Mouse (Mus musculus) midbrain, embryonic 15.5 days (tissue): ENCODE data around the gene Gabrg2. TPM values are rescaled to one million over a fixed set of nuclear protein-coding genes. Genes with fewer than 3 reads are reported as not detected.

Experiments used
- ATAC-seq: fragments of 200-750 bp; cut with Nextera tagmentation; replicated peaks from 2 replicates; pipeline ENCODE4 v1.8.0; 2017; ENCODE audit warnings: moderate TSS enrichment
- H3K27ac ChIP-seq: fragments of 300-500 bp; sonication (generic); 2 replicates; pipeline ENCODE4 v1.5.1; 2015; ENCODE audit warnings: mild to moderate bottlenecking, inconsistent platforms
- H3K27me3 ChIP-seq: fragments of 300-500 bp; sonication (generic); replicated peaks from 2 replicates; pipeline ENCODE4 v1.6.1; 2015; ENCODE audit warnings: inconsistent platforms
- H3K36me3 ChIP-seq: fragments of 300-500 bp; sonication (generic); replicated peaks from 2 replicates; pipeline ENCODE4 v1.6.1; 2015; ENCODE audit warnings: inconsistent platforms
- H3K4me1 ChIP-seq: fragments of 300-500 bp; sonication (generic); 2 replicates; pipeline ENCODE4 v1.6.1; 2015; ENCODE audit warnings: inconsistent platforms
- H3K4me2 ChIP-seq: fragments of 300-500 bp; sonication (generic); 2 replicates; pipeline ENCODE4 v1.6.1; 2015; ENCODE audit warnings: inconsistent platforms, mild to moderate bottlenecking, moderate library complexity
- H3K4me3 ChIP-seq: fragments of 300-500 bp; sonication (generic); 2 replicates; pipeline ENCODE4 v1.5.1; 2015; ENCODE audit warnings: mild to moderate bottlenecking, inconsistent platforms
- H3K9ac ChIP-seq: fragments of 300-500 bp; sonication (generic); 2 replicates; pipeline ENCODE4 v1.6.1; 2015; ENCODE audit warnings: mild to moderate bottlenecking, inconsistent platforms
- H3K9me3 ChIP-seq: fragments of 300-500 bp; sonication (generic); 2 replicates; pipeline ENCODE4 v1.6.1; 2016; ENCODE audit warnings: inconsistent platforms
- WGBS: fragments of 180-500 bp; shearing (Covaris S2); methylation state at CpG from one replicate; pipeline ENCODE4 v1.1.7; 2015; ENCODE audit warnings: mixed read lengths; 5-methylcytosine and 5-hydroxymethylcytosine counted together
- polyA plus RNA-seq: library from polyadenylated mRNA; unstranded; fragments of >200 nt; fragmentation: Nextera tagmentation; extraction: Ambion mirVana; gene quantifications from 2 replicates; pipeline ENCODE4 v1.2.1, GENCODE M21; 2015

Gene Gabrg2
- 133 and 140 TPM in 2 replicates for polyA plus RNA-seq

DNA sequence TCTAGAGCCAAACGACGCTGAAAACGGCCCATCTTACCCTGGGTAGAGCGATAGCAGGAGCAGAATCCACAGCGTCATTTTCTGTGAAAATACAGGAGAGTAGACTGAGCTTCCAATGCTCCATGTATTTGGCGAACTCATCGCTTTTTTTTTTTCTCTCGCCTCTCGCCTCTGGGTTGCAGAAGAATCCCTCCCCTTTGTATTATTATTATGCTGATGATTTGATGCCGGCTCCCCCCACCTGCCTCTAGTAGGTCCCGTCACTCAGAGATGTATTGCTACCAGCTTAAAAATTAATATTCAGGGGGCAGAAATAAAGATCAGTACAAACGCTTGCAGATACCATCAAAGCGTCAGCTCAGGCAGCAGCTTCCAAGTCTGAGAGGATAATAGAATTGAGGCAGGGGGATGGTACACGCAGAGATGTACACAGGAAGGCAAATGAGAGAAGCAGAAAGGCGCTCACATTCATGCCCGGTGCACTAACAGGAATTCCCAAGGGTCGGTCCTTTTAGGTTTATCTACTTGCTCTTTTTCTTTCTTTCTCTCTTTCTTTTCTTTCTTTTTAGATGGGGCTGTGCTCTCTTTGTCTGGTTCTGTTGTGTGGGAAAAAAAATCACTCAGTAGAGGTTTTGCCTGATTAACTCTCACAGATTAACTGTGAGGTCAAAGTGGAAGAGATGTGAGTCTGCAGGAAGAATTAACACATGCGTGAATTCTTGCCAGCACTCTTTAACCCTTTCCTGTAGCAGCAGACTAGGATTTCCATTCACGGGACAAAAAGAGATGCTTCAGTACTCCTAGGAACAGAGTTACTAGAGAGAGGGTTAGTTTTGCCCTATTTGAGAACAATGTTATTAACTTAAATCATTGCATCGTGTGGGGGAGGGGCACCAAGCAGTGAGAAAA lies at the start of gene Gabrg2:
Gene Gabrg2, minus strand, starts transcription at position 668 of the 909 bp plus-strand sequence.
- peak; percentile 86 for ATAC-seq

DNA sequence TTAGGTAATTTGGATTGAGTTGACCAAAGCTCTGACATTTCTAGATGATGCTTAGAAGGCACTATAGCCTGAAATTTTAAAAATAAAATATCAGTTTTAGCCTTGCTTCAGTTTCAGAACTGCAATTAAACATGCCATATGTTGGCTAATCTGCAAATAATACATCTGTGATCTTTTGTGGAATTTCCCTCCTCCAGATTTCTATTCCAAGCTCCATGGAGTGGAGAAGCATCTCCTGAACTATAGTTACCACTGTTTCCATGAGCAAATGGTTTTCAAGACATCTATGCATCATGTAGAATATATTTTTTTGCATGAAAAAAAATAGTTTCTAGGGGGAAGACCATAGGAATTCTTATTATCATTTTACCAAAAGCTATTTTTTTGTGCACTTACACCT lies 47.5 kb upstream of the Gabrg2 start:
- no peak overlapping the region for H3K9ac ChIP-seq
- H3K4me3 ChIP-seq = no peak overlapping the region
- H3K9me3 ChIP-seq = no peaks in the 10 kb centered on the region
- no peaks in the 10 kb centered on the region for H3K27me3 ChIP-seq
- no peaks in the 10 kb centered on the region for H3K4me1 ChIP-seq
- no peak overlapping the region for H3K27ac ChIP-seq
- H3K4me2 ChIP-seq = no peak overlapping the region
- no peaks in the 10 kb centered on the region for H3K36me3 ChIP-seq
- ATAC-seq = no peak

More for the DNA sequence above, at the start of gene Gabrg2:
- Histone ChIP-seq H3K27ac (peak within 1 kb of the TSS; percentile 94), H3K4me3 (peak within 1 kb of the TSS; percentile 59), H3K4me1 (peaks cover 18% of the 10 kb centered on the region), H3K9me3 (no peaks in the 10 kb centered on the region), H3K9ac (peak within 1 kb of the TSS; percentile 67), H3K27me3 (no peaks in the 10 kb centered on the region), H3K36me3 (no peaks in the 10 kb centered on the region), H3K4me2 (peak within 1 kb of the TSS; percentile 60)
- WGBS = 2% methylated on average over 20 of the region's 20 CpGs

DNA sequence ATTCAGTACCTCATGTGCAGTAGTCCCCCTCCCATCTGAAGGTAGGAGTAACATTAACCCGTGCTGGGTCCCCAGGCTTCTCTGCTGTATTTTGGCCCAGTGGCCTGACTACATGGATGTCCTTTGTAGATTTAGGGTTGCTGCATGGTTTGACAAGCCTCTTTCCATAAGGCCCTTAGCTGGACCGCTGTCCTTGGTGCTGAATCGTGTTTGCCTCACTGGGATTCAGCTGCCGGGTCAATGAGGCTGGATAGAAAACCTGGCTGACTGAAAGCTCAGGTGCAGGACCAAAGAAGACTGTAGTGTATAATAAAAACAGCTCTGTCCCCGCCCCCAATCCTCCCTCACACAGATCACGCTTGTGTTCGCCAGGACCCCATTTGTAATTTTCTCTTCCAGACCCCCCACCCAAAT lies 1.2 kb downstream of the Gabrg2 start:
- 2% methylated on average over 7 of the region's 7 CpGs for WGBS
- Histone ChIP-seq H3K27ac (peak overlapping the region; percentile 94), H3K4me3 (peak overlapping the region; percentile 59), H3K27me3 (no peaks in the 10 kb centered on the region), H3K4me2 (peak overlapping the region; percentile 60), H3K36me3 (no peaks in the 10 kb centered on the region), H3K9ac (peak overlapping the region; percentile 67), H3K4me1 (peaks cover 18% of the 10 kb centered on the region), H3K9me3 (no peaks in the 10 kb centered on the region)
- ATAC-seq = peak; percentile 90

DNA sequence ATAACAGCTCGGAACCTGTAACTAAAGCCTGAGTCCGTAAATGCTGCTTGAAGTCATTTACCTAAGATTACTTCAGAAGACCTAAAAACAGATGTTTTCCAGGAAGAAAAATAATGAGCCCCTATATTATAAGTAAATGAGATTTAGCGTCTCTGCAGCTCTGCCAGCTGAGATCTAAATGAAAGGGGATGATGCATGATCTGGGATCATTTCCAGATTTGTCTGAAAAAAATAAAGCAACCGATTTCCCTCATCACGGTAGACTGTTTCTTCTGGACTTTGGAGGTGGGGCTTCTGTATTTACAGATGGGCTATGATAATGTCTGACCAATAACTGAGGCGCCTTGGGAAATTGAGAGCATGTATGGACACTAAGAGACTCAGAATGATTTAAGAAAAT lies 20.5 kb downstream of the Gabrg2 start:
- WGBS = 66% methylated on average over 6 of the region's 6 CpGs
- Histone ChIP-seq H3K27ac (no peak overlapping the region), H3K9me3 (no peaks in the 10 kb centered on the region), H3K36me3 (no peaks in the 10 kb centered on the region), H3K4me2 (no peak overlapping the region), H3K4me1 (0 out of 2 replicates have a peak, but pooled peaks cover 3% of the 10 kb centered on the region), H3K27me3 (no peaks in the 10 kb centered on the region), H3K9ac (no peak overlapping the region), H3K4me3 (no peak overlapping the region)
- ATAC-seq = no peak

DNA sequence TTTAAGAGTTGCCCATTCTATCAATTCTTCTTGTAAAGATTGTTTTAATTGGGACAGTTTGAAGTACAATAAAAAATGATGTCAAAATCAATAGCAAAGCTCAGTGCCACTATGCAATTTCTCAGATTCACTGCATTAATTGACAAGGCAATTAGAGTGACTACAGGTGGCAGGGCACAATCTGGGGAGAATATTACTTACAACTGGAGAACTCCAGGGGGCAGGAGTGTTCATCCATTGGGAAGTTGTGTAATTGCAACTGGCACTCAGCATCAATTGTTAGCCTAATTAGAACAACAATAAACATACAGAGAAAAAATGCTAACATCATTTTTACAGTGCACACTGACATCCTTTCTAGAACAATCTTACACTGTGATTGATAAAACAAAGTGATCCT lies 32.1 kb downstream of the Gabrg2 start:
- H3K27me3 ChIP-seq = no peaks in the 10 kb centered on the region
- no peaks in the 10 kb centered on the region for H3K9me3 ChIP-seq
- no peak overlapping the region for H3K4me2 ChIP-seq
- H3K27ac ChIP-seq = no peak overlapping the region
- H3K36me3 ChIP-seq = 0 out of 2 replicates have a peak, but pooled peaks cover 4% of the 10 kb centered on the region
- H3K4me3 ChIP-seq = no peak overlapping the region
- H3K4me1 ChIP-seq = peaks cover 3% of the 10 kb centered on the region; the same call in 1 of the 2 replicates
- no peak overlapping the region for H3K9ac ChIP-seq
- ATAC-seq = no peak

DNA sequence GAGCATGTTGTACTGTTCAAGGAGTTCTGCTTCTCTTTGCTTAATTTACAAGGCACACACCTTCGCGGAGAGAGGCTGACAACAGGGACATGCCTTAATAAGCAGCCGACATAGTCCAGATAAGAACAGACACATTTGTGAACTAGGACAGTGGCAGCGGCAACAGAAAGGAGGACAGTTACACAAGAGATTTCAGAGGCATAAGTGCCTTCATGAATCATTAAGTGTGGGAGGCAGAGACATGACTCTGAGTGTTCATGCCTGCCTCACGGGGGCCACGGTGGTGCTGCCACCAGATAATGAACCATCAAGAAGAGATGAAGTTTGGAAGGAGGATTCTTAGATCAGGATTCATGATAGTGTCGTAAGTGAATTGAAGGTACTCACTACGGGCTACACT lies 38.0 kb downstream of the Gabrg2 start:
- H3K9ac ChIP-seq = no peak overlapping the region
- H3K4me2 ChIP-seq = no peak overlapping the region
- 0 out of 2 replicates have a peak, but pooled peaks cover 4% of the 10 kb centered on the region for H3K36me3 ChIP-seq
- no peaks in the 10 kb centered on the region for H3K27me3 ChIP-seq
- 80% methylated on average over 8 of the region's 8 CpGs for WGBS
- H3K27ac ChIP-seq = no peak overlapping the region
- no peak overlapping the region for H3K4me3 ChIP-seq
- no peaks in the 10 kb centered on the region for H3K9me3 ChIP-seq
- no peak for ATAC-seq
- peaks cover 3% of the 10 kb centered on the region; the same call in 1 of the 2 replicates for H3K4me1 ChIP-seq

DNA sequence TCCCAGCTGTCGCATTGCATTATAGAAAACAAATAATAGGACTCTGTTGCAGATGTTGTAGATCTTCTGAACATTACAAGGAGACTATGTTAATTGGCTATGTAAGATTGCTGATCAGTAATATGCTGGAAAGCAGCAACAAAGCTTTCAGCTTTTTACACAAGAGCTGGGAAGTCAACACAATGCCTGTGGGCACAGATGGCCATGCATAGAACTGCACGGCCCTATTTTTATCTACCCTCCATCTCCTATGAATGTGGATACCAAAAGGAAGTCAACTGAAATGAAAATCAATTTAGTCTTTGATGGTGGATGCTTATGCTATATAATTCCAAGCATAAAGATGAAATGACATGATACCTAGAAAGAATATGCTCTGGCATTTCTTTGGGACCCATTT lies 47.1 kb downstream of the Gabrg2 start:
- no peak for ATAC-seq
- 70% methylated on average over 2 of the region's 2 CpGs for WGBS
- no peak overlapping the region for H3K9ac ChIP-seq

DNA sequence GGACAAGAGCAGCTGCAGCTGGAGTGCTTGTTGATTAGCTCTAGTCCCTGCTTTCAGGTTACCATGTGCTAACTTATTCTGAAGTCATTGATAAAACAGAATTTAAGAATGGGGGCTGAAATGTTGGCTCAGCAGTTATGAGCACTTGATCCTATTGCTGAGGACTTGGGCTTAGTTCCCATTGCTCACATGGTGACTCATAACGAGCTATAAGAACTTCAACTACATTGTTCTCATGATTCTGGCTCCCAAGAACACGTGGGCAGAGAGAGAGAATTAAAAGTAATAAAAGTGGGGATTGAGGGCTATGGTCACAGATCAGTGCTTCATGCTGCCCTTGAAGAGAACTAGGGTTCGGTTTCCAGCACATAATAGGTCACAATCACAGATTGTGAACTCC lies 48.8 kb downstream of the Gabrg2 start:
- Histone ChIP-seq H3K9ac (no peak overlapping the region), H3K9me3 (no peaks in the 10 kb centered on the region), H3K27me3 (no peaks in the 10 kb centered on the region), H3K36me3 (no peaks in the 10 kb centered on the region), H3K27ac (no peak overlapping the region), H3K4me1 (no peaks in the 10 kb centered on the region), H3K4me3 (no peak overlapping the region), H3K4me2 (no peak overlapping the region)
- 65% methylated on average over 3 of the region's 3 CpGs for WGBS
- ATAC-seq = no peak

More for the DNA sequence above, 47.1 kb downstream of the Gabrg2 start:
- H3K27me3 ChIP-seq = no peaks in the 10 kb centered on the region
- no peak overlapping the region for H3K27ac ChIP-seq
- H3K36me3 ChIP-seq = no peaks in the 10 kb centered on the region
- no peak overlapping the region for H3K4me2 ChIP-seq
- no peak overlapping the region for H3K4me3 ChIP-seq
- H3K9me3 ChIP-seq = no peaks in the 10 kb centered on the region
- no peaks in the 10 kb centered on the region for H3K4me1 ChIP-seq

DNA sequence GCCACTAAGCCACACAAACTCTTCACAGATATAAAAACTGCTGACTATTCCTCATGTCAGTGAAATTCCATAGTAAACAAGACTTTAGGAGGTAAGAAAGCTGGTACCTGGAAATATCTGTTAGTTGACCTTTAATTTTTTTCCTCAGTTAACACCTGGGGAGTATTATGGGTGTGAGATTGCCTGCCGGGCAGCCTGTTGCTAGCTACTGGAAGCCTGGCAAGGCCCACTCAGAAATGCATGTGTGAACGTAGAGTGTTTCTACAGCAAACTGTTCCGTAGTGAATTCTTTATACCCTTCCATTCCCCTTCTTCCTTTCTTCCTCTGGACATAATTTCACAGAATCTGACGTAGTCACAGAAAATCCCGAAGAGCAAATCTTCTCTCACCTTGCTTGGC lies 55.2 kb downstream of the Gabrg2 start:
- ATAC-seq = no peak
- Histone ChIP-seq H3K9me3 (no peaks in the 10 kb centered on the region), H3K4me3 (no peak overlapping the region), H3K4me2 (no peak overlapping the region), H3K4me1 (no peaks in the 10 kb centered on the region), H3K27ac (no peak overlapping the region), H3K9ac (no peak overlapping the region), H3K36me3 (no peaks in the 10 kb centered on the region; the same call in 1 of the 2 replicates), H3K27me3 (no peaks in the 10 kb centered on the region)
- WGBS = 92% methylated on average over 5 of the region's 5 CpGs

DNA sequence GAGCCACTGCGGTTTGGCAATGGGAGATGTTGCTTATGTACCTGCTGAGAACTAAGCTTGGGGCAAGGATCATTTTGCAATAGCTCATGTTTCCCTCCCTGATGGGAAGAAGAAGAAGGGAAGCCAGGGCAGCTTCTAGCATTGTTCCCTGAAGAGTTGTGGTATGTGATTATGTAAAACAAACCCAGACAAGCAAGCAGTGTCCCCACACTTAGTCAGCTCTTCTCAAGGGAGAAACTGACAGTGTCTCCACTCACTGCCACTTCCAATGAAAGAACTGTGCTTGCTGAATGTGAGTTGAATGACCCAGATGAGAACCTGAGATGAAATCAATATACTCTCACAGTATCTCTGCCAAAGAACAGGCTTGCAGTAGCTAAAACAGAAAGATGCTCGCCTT lies 62.7 kb downstream of the Gabrg2 start:
- WGBS = 80% methylated on average over 2 of the region's 2 CpGs
- Histone ChIP-seq H3K9me3 (no peaks in the 10 kb centered on the region), H3K27ac (no peak overlapping the region), H3K9ac (no peak overlapping the region), H3K4me3 (no peak overlapping the region), H3K36me3 (no peaks in the 10 kb centered on the region), H3K4me2 (no peak overlapping the region), H3K27me3 (no peaks in the 10 kb centered on the region), H3K4me1 (no peaks in the 10 kb centered on the region)
- no peak for ATAC-seq

DNA sequence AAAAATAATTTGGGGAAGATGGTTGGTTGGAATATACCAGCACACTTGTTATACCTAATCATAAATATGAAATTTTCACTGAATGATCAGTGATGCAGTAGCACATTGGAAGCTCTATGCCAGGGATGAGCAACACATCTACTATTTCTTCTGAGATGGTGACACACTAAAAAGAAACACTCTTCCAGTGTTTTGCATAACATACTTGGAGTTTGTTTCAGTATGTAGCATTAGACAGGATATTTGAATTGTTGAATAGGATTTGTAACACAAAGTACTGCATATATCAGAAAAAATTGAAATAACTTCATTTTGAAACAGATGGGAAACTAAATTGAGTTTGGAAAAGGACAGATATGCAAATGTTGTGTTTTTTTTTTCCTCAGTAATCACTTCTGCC lies 81.8 kb downstream of the Gabrg2 start:
- no peak overlapping the region for H3K27ac ChIP-seq
- H3K4me3 ChIP-seq = no peak overlapping the region
- ATAC-seq = no peak
- H3K9ac ChIP-seq = no peak overlapping the region
- H3K27me3 ChIP-seq = no peaks in the 10 kb centered on the region
- no peaks in the 10 kb centered on the region for H3K4me1 ChIP-seq
- no peak overlapping the region for H3K4me2 ChIP-seq
- no peaks in the 10 kb centered on the region for H3K9me3 ChIP-seq
- no peaks in the 10 kb centered on the region for H3K36me3 ChIP-seq

DNA sequence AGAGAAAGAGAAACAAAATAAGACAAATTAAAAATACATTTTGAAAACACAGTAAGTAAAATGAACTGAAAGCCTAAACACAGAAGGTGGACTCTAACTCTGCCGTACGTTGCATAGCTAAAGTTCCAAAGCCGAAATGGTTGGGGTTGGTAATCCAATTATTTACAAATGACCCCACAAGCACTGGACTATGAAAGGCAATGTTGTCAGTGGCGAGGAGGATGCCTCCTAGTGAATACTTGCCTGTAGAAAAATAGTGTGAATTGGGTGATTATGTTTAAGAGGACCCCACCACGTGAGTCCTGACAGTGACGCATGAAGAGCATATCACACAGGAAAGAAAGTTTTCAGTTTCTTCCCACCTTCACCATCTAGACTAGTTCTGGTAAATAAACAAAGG lies 86.6 kb downstream of the Gabrg2 start:
- Histone ChIP-seq H3K9ac (no peak overlapping the region), H3K9me3 (no peaks in the 10 kb centered on the region), H3K27me3 (no peaks in the 10 kb centered on the region), H3K4me1 (no peaks in the 10 kb centered on the region), H3K27ac (no peak overlapping the region), H3K4me2 (no peak overlapping the region), H3K4me3 (no peak overlapping the region), H3K36me3 (peaks cover 3% of the 10 kb centered on the region; the same call in 1 of the 2 replicates)
- ATAC-seq = no peak
- WGBS = 35% methylated on average over 6 of the region's 6 CpGs

DNA sequence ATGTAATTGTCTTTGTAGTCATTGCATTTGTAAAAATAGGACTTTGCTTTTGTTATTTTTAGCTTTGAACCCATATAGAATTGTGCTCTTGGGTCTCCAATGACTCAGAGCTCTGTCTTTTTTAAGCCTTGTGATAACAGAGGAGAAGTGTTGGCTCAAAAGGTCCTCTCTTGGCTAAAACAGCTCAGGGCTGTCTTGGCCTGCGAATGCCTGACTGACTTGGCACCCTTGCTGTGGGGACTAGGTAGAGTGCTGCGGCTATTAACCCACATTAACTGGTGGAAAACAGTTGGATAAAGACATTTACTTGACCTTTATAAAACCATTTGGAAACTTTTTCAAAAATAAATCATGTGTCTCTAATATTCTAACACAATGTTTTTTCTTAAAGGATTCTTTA lies 97.0 kb downstream of the Gabrg2 start:
- Histone ChIP-seq H3K9me3 (no peaks in the 10 kb centered on the region), H3K4me1 (no peaks in the 10 kb centered on the region), H3K36me3 (no peaks in the 10 kb centered on the region), H3K27ac (no peak overlapping the region), H3K4me3 (no peak overlapping the region), H3K9ac (no peak overlapping the region), H3K4me2 (no peak overlapping the region), H3K27me3 (no peaks in the 10 kb centered on the region)
- WGBS = 88% methylated on average over 2 of the region's 2 CpGs
- ATAC-seq = no peak
